Mouse (Mus musculus) embryonic fibroblast, embryonic 13.5 days (primary cell): ENCODE measurements around the gene Nob1. TPM values are rescaled to one million over a fixed set of nuclear protein-coding genes. Genes with fewer than 3 reads are reported as not detected.

Experiments
- H3K27ac ChIP-seq: 2 replicates; pipeline ENCODE4 v1.5.1; 2012; ENCODE audit warnings: low read length, control low read depth, inconsistent platforms; ENCODE audit not compliant: insufficient read depth
- H3K4me1 ChIP-seq: 2 replicates; pipeline ENCODE4 v1.6.1; 2011; ENCODE audit warnings: low read length; ENCODE audit not compliant: control insufficient read depth, insufficient read depth
- H3K4me3 ChIP-seq: 2 replicates; pipeline ENCODE4 v1.5.1; 2011; ENCODE audit warnings: mild to moderate bottlenecking, control low read depth, low read length; ENCODE audit not compliant: insufficient read depth
- CTCF ChIP-seq: IDR thresholded peaks from 2 replicates; pipeline ENCODE4 v1.5.1; 2011; ENCODE audit warnings: mild to moderate bottlenecking, control low read depth, low read length, moderate library complexity, borderline replicate concordance; ENCODE audit not compliant: insufficient read depth
- POLR2A ChIP-seq: IDR thresholded peaks from 2 replicates; pipeline ENCODE4 v1.6.1; 2011; ENCODE audit warnings: low read depth, mild to moderate bottlenecking, control low read depth, low read length, moderate library complexity
- polyA plus RNA-seq: library from polyadenylated mRNA; stranded (reverse); fragments of >200 nt; gene quantifications from 2 replicates; pipeline ENCODE4 v1.2.4, GENCODE M21; 2011; ENCODE audit warnings: low read depth; ENCODE audit not compliant: missing spikeins, insufficient read length

Nob1 gene
- polyA plus RNA-seq, 1 experiment = 40.1 TPM

DNA sequence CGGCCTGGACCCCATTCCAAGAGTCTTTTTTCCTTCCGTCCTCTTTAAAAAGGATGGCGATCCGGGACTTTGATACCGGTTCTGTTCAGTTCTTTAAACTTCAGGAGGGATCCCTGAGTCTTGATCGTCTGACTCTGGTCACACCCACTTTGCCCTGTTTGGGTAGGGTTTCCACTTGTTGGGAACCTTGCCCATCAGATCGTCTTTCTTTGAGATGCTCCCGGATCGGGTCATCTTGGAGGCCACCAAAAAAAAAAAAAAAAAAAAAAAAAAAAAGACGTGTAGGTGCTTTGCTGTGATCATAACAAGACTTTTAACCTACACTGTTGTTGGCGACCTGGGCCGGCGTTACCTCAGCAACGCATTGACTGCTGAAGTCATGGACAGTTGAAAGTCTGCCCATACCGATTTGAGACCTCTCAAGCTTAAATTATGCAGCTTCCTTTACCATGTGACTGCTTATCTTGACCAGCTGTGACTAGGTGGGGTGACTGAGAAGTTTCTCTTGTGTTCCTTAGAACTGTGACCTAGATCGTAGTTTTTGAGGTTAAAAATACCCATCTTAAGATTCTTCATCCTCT, 12.1 kb upstream of the Nob1 start:
- H3K4me1 ChIP-seq = no peaks in the 10 kb centered on the region
- peak overlapping the region; percentile 66 for H3K27ac ChIP-seq
- peak overlapping the region; percentile 95 for H3K4me3 ChIP-seq
- TF ChIP-seq POLR2A = peak; percentile 14; the same call in 1 of the 2 replicates
- no peak for TF ChIP-seq CTCF

DNA sequence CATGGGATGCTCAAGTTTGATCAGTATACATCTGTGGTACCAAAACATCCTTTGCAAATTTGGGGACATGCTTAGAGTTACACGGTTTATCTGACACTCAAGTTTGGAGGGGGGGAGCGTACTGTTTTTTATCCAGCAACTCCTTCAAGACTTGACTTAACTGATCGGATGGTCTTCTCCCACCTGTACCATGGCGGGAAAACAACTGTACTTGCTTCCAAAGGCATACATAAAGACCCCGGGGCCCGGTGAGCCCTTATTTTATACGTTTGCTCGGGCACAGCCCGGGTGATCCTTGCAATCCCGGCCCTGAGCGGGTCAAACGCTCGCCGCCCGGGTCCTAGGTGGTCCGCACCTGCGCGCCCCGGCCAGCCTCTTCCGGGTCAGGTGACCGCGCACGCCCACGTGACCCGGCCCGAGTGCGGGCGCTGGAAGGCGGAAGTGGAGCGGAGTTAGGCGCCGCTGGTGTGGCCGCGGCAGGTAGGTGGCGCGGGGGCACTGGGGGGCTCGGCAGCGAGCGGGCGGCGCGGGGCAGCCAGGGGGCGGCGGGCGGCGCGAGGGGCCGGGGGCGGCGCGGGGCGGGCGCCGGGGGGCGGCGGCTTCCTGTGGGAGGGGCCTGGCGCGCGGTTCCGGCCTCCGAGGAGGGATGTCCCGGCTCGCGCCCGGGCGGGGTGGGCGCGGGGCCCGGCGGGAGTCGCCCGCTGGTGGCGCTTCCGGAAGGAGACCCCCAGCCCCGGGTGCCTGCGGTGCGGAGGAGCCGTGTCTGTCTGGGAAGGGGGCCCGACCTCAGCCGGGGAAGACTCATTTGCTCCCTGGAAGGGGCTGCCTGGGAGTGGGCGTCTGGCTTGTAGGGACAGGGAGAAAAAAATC, 11.3 kb upstream of the Nob1 start, which contains the start of gene Wwp2:
Gene Wwp2 (plus strand): TSS at position 404 of the 870 bp plus-strand sequence.
- Histone ChIP-seq H3K4me1 (no peaks in the 10 kb centered on the region), H3K27ac (peak within 1 kb of the TSS; percentile 66), H3K4me3 (peak within 1 kb of the TSS; percentile 95)
- TF ChIP-seq CTCF (no peak), POLR2A (peak; percentile 56)

DNA sequence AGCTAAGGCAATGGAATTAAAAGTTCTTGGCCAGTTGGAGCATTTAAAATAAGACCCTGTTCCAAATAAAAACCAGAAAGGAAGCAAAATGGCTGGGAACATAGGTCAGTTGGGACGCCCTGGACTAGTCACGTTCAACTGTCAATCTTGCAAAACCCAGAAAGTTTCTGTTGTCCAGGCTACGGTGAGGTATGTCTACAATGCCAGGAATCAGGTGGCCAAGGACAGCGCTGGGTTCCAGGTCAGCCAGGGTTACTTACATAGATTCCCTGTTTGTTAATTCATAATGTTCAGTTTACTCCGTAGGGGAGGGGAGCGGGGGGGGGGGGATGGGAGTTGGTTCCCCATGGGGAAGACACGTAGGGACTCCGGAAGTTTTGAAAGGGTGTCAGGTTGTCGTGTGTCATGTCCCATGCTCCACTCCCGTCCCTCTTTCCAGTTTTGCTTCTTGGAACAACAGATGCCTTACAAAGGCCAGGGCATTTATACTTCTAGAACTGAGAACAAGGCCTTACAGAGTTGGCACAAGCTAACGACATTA, 10.6 kb upstream of the Nob1 start:
- Histone ChIP-seq H3K4me1 (no peaks in the 10 kb centered on the region), H3K4me3 (peak overlapping the region; percentile 66), H3K27ac (no peak overlapping the region)
- TF ChIP-seq POLR2A = no peak

DNA sequence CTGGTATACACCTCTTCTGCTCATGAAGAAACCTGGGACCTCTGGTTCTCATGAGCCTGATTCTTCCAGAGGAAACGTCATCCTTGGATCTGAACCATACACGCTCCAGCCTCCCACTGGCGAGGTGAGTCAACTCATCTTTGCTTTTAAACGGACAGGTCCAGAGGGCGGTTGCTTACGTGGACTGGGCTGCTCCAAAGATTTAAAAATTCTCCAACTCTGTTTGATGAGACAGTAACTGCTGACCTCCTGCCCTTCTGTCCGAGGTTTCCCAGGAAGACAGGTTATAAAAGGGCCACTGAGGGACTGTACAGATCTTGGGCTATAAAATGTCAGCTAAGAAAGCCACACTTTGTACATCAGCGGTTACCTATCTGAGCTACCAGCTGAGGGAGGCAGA, 6.0 kb upstream of the Nob1 start:
- TF ChIP-seq POLR2A (no peak), CTCF (no peak)
- Histone ChIP-seq H3K4me1 (no peaks in the 10 kb centered on the region), H3K27ac (no peak overlapping the region), H3K4me3 (no peak overlapping the region)

DNA sequence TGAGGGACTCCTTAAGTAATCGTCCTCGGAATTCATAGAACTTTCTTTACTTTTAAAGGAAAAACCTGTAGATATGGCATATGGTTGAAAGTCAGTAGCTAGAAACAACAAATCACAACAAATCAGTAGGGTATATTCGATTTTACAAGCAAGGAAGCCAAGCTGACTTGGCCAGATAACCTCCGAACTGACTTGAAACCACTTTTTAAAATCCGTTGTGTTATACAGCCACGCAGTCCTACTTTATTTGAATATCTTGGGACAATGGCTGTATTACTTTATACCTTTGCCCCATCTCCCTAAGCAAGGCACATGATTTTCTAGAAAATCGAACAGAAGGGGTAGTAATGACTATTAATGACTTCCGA, 363 bp upstream of the Nob1 start:
- TF ChIP-seq CTCF = no peak
- TF ChIP-seq POLR2A = no peak
- no peak overlapping the region for H3K27ac ChIP-seq
- H3K4me3 ChIP-seq = no peak overlapping the region
- H3K4me1 ChIP-seq = 0 out of 2 replicates have a peak, but pooled peaks cover 4% of the 10 kb centered on the region

DNA sequence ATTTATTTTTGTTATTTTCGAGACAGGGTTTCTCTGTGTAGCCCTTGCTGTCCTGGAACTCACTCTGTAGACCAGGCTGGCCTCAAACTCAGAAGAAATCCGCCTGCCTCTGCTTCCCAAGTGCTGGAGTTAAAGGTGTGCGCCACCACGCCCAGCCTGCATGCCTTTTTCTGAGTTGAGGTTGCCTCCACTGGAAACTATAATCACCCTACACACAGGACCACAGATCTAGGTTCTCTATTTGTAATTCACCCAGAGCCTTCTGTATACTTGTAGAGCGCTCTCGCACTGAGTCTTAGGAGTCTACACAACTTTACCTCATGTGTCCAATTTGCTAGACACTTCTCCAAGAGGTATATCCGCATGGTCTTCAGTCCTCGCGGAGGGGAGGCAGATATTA, 675 bp downstream of the Nob1 start:
- Histone ChIP-seq H3K27ac (no peak overlapping the region), H3K4me1 (0 out of 2 replicates have a peak, but pooled peaks cover 4% of the 10 kb centered on the region), H3K4me3 (peak overlapping the region; percentile 75)
- TF ChIP-seq POLR2A = no peak
- TF ChIP-seq CTCF = no peak

DNA sequence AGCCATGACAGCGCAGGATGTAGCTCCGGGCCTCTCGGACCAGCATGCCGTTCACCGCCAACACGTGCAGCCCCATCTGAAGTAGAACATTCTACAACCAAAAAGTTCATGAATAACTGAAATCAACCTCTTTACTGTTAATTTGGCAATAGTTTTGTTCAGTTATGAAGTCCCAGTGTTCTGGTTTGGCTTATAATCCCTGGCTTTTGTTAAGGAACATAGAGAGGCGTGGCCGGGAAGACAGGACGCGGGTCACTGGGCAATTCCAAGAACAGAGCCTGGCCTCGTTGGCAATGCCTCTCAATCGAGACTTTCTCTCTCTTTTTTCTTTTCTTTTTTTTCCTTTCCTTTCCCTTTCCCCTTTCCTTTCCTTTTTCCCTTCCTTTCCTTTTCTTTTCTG, 7.8 kb downstream of the Nob1 start:
- TF ChIP-seq CTCF = no peak
- Histone ChIP-seq H3K4me1 (no peaks in the 10 kb centered on the region), H3K27ac (no peak overlapping the region), H3K4me3 (no peak overlapping the region)

DNA sequence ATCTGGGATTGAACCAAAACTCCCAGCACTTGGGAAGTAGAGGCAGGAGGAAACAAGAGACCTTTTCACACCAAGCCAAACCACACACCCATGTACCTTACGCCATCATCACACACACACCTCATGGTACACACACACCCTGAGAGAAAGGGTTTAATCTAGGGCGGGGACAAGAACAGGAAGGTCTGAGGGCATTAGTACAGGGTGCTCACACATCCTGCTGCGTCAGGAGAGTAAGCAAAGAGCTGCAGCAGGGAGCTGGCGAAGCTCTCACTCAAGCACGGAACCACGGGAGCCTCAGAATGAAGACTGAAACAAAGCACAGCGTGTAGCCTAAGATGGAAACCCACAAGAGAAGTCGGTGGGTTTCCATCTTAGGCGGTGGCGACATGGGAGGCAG, 11.0 kb downstream of the Nob1 start:
- Histone ChIP-seq H3K27ac (no peak overlapping the region), H3K4me3 (no peak overlapping the region), H3K4me1 (no peaks in the 10 kb centered on the region)
- TF ChIP-seq POLR2A (no peak), CTCF (no peak)

DNA sequence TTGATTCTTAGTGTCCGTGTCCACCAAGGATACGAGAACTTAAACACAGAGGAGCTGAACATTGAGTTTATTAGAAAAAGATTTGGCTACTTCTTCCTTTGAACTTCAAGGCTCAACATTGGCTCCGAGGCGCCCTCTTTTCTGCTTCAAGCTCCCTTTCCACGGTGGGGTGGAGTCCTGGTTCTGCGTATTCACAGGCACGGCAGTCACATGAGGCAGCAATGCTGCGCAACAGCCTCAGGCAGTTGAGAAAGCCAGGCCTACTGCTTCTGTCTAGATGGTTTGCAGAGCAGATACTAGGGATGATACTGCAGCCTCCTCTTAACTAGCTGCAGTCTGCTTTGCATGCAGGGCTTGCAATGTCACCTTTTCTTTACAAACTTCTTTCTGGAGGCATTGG, 12.3 kb downstream of the Nob1 start:
- TF ChIP-seq POLR2A = no peak
- no peak for TF ChIP-seq CTCF

DNA sequence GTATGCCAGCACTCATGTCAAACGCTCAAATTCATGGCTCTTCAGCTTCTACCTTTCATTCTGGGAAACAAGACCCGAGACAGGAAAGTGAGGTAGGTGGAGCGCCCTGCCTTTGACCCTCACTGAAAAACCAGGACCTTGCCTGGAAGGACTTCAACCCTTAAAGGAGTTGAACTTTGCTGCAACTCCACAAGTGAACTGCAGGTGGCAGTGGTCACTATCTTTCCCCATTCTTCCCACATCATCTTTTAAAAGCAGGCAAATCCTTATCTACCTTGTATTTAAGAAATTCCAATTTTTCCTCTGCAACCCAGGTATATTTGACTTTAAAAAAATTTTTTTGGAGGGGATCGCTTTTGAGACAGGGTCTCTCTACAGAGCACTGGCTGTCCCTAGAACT, 13.5 kb downstream of the Nob1 start:
- Histone ChIP-seq H3K4me3 (no peak overlapping the region), H3K27ac (no peak overlapping the region)
- TF ChIP-seq POLR2A (no peak), CTCF (no peak)

More for the DNA sequence above, 12.3 kb downstream of the Nob1 start:
- no peak overlapping the region for H3K4me3 ChIP-seq
- H3K27ac ChIP-seq = no peak overlapping the region
- H3K4me1 ChIP-seq = no peaks in the 10 kb centered on the region

More for the DNA sequence above, 13.5 kb downstream of the Nob1 start:
- no peaks in the 10 kb centered on the region for H3K4me1 ChIP-seq
